Mouse (Mus musculus) frontal cortex, postnatal 10 days (tissue): ENCODE measurements around the gene Egfl8.
A peak's percentile ranks its signal among the peaks of the same experiment; 100 is the strongest.

ENCODE experiments used
- DNase-seq, 2 experiments: peaks; one replicate each; pipeline ENCODE4 v3.0.0; 2022; ENCODE audit warnings: low spot score in 2 of 2, mixed read lengths in 1 of 2

Gene Egfl8

DNA sequence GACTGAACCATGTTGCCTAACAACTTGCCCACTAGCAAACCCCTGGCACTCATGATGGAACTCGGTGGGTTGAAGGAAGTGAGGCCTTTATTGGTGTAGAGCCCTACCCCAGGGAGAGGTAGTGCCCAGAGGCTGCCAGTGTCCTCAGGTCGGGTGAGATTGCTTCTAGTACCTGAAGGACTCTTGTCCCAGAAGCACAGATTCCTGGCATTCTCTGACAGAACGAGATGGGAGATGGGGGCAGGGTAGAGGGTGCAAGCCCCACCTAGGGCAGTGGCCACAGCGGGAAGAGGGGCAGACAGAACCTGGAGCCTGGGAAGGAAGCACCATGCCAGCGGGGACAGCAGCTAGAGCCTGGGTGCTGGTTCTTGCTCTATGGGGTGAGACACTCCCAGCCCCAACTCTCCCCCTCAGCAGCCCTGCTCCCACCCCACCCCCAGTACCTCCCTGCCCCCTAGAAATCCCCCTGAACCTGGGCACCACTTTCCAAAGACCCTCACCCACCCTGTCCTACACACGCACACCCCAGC is 18.1 kb downstream of the Egfl8 start, which contains the start of gene Ager:
Gene Ager (plus strand): TSS at position 297 of the 530 bp plus-strand sequence.
- peak in 1 of 2 experiments; percentile 17 for DNase-seq

DNA sequence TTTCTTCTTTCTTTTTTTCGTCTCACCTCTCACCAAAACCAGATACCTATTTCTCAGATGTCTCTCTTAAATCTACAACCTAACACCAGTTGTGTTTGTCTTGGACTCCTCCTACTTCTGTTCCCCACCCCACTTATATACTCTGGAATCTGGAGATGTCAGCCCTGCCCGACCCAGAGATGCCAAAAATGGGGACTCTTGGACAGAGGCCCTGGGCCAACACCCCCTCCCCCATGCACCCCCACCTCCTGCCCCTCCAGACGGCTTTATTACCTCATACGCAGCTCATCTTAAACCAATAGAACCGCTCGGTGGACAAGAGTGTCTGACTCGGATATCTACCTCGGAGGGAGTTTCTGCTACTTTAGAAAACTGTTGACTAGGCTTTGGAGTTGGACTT is 19.7 kb downstream of the Egfl8 start:
- no peak for DNase-seq

- DNase-seq = peak in 1 of 2 experiments; percentile 27
Measured at GRCm38 (mm10) chr17:34593752-34594525, 21.8 kb downstream of the Egfl8 start.

DNA sequence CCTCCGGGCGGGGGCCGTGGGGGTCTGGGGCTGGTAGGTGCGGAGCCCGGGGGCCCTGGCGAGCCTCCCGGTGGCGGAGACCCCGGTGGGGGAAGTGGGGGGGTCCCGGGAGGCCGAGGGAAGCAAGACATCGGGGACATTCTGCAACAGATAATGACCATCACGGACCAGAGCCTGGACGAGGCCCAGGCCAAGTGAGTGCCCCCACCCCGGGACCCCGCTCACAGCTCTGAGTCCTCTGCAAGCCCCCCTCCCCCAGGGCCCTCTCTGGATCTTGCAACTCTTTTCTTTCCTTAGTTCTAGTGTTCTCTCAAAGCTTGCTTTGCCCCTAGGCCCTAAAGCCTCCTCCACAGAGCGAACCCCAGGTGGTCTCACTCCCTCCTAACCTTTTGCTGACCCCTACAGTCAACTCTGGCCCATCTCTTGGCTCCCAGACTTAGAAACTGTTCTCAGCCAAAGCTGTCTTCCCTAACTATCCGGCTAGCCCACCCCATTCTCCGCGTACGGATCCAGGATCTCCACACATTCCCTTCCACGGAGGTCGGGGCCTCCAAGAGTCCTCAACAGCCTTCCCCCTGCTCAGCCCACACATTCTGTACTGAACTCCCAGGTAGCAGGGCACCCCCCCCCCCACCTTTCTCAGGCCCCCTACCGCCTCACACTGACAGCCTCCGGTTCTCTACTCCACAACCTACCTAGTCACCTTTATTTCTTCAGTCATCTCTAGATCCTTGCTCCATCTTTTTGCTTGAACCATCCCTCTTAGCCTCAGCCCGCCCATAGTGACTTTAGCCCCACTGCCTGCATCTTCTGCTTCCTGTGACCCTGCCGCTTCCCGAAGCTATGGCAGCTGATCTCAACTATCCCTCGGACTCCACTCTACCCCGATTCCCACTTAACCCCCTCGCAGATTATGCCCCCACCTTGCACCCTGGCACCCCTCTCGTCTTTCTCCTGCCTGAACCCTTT is 22.9 kb downstream of the Egfl8 start:
- DNase-seq = peak in 1 of 2 experiments; percentile 44

DNA sequence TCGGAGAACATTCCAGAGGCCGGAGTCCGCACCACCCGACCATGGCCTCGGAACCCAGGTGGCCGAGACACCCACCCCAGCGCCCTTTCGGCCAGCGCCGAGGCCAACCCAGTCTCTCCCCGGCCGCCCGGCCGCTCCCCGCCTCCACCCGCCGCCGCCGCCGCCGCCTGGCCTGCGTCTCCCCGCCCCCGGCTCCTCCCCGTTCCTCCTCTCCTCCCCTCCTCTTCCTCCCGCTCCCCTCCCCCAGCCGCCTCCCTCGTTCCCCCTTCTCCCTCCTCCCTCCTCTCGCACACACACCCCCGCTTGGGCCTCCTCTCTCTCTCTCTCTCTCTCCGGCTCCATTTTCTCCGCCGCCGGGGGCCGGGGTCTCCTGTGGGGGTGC is 23.8 kb downstream of the Egfl8 start:
- peak in 1 of 2 experiments; percentile 84 for DNase-seq

DNA sequence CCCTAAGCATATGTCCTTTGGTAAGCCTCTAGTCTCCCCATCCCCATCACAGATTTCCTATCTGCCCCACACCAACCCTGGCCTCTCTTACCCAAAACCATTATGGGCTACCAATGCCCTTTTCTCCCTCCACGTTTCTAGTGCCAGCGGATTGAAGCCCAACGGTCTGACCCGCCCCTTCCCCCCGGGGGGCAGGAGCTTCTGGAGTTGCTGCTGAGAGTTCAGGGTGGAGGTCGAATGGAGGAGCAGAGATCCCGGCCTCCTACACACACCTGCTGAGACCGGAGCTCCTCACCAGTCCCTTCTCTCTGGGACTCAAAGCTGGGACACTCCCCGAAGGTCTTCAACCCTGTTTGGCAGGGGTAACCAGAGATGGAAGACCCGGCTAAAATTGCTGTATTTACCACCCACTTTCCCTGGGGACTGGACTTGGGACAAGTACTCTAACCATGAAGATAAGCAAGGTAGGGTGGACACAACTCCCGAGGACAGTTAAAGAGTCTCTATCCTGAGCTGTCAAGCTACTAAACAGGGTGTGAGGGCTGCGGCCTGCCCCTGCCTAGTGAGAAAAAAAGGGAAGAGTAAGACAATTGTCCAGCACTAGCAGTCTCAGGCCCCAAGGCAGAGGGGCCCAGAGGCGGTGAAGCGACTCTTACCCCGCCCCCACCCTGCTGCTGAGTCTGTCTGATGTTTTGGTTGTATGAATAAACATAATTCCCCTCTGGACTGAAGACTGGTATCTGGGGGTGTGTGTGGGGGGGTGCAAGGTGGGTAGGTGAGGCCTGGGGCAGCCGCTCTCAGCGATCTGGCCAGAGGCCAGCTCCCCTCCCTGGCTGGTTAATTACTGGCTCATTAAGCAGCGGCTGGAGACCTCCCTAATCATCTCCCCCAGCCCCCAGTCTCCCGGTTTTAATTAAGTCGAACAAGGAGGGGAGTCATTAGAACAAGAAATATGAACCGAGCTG is 24.5 kb downstream of the Egfl8 start, which contains the start of gene Pbx2:
Gene Pbx2 (plus strand): TSS at position 238 of the 965 bp plus-strand sequence.
- peak in 1 of 2 experiments; percentile 33 for DNase-seq

GRCm38 (mm10) chr17:34590154-34590987 is 25.4 kb downstream of the Egfl8 start:
- DNase-seq = peak in 1 of 2 experiments; percentile 18

DNA sequence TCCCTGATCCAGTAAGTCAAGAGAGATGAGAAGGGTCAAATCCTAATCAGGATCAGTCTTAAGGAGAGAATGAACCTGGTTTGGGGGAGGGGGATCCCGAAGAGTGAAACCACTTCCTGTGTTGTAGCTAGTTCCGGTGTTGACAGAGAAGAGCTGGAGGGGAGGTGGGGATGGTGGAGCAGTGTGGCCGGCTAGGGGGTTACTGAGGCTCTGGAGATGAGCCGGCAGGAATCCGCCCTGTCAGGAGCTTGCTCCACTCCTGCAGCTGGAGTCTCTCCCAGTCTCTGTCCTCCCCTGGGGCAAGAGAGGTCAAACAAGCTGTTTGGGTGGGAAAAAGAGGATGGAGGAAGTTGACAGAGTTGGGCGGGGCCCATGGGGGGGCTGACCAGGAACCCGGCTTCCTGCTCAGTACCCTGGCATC is 26.1 kb downstream of the Egfl8 start, which contains the start of gene Gpsm3:
Gene Gpsm3 (plus strand): TSS at position 126 of the 421 bp plus-strand sequence.
- peak in 1 of 2 experiments; percentile 44 for DNase-seq

- DNase-seq = no peak
Measured at GRCm38 (mm10) chr17:34589206-34589605, 26.6 kb downstream of the Egfl8 start.

DNA sequence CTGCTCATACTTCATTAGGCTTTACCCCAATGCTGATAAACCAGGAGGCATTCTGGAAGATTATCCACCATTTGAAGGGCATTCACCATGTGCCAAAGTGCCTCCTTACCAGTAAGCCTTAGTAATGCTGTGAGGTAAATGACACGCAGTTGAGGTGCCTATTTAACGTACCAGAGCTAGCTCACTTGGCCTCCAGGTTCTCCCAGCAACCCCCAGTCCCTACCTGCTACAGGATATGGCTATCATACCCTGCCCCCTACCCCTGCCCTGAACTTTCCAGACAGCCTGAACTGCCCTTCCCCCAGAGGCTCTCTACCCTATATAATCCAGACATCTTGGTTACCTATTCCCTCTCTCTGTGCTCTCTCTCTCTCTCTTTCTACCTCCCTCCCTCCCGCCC is 27.0 kb downstream of the Egfl8 start:
- DNase-seq = no peak

DNA sequence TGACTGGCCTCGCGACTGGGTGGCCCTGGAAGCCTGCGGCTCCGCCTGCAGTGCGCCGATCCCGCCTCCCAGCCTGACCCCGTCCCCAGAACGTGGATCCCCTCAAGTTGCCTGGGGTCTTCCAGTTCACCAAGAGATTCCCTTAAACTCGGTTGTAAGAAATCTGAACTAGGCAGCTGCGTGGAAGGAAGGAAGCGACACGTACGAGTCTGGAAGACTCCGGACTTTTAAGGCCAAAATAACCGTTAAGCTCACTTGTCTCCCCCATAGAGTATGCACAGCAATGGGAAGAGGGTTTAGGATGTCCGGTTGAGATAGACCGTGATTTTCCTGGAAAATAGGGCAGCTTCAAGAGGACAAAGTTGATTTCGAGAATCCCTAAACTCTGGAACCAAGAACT is 28.0 kb downstream of the Egfl8 start:
- DNase-seq = no peak

DNA sequence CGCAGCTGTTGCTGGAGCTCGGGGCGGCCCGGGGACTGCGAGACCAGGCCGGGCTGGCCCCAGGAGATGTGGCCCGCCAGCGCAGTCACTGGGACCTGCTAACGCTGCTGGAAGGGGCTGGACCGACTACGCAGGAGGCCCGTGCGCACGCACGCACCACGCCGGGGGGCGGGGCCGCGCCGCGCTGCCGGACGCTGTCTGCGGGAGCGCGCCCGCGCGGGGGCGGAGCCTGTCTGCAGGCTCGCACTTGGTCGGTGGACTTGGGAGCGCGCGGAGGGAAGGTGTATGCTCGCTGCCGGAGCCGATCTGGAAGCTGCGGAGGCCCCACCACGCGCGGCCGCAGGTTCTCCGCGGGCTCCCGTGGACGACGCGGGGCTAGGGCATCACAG is 28.4 kb downstream of the Egfl8 start:
- DNase-seq = peak; percentile 97 to 98

DNA sequence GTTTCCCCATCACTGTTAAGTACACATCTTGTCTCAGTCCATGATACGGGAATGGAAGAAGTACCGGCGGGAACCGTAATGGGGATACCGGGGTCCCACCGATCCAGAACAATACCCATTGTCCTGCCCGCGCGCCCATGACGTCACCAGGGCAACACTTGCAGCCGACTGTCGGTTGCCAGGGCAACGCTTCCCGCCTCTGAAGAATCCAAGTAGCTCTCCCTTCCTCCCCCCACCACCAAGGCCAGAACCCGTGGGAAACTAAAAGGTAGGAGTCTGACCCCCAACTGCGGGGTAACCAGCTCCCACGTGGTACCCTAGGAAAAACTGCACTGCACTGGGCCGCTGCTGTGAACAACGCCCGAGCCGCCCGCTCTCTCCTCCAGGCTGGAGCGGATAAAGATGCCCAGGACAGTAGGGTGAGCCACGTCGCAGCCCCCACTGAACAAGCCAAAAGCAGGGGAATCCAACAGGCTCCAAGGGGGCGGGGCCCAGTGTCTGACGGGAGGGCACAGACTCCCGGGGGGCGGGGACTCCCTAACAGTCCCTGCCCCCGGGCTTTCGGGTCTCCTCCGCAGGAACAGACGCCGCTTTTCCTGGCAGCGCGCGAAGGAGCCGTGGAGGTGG is 28.9 kb downstream of the Egfl8 start:
- DNase-seq = peak; percentile 85 to 87

DNA sequence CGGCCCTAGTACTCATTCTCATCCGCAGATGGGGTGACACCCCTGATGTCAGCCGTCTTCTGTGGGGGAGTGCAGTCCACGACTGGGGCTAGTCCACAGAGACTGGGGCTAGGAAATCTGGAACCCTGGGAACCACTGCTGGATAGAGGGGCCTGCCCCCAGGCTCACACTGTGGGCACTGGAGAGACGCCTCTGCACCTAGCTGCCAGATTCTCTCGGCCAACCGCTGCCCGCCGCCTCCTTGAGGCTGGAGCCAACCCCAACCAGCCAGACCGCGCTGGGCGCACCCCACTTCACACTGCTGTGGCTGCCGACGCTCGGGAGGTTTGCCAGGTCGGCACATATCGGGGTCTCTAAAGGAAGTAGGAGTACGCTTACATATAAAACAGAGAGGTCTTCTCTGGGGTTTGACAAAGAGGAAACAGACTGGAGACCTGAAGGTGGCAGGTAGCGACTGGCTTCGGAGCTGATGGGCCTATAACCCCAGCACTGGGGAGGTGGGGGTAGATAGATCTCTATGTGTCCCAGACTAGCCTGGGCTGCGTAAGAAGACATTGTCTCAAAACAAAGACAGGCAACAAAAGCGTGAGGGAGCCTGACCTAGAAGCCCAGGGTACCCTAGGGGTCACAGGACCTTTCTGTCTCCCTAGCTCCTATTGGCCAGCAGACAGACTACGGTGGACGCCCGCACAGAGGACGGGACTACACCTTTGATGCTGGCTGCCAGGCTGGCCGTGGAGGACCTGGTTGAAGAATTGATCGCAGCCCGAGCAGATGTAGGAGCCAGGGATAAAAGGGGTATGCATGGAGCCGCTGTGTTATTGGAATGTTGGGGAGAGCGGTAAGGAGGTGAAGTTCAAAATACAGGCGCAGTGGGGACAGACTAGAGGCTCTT is 29.6 kb downstream of the Egfl8 start:
- no peak for DNase-seq

DNA sequence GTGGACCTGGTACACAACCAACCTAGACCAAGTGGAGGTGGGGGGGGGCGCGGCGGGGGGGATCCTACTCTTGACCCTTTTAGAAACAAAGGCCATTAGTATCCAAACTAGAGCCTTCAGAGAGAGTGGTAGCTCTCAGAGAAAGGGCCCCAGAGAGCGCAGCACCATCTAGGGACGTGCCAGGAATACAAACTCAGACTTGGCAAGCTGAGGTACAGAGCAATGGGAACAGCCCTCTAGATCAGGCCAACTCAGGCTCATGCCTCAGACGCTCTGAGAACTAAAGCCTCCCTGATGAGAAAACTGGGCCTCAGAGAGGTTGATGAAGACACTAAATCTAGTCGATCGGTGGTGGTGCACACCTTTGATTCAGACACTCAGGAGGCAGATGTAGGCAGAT is 30.6 kb downstream of the Egfl8 start:
- no peak for DNase-seq

DNA sequence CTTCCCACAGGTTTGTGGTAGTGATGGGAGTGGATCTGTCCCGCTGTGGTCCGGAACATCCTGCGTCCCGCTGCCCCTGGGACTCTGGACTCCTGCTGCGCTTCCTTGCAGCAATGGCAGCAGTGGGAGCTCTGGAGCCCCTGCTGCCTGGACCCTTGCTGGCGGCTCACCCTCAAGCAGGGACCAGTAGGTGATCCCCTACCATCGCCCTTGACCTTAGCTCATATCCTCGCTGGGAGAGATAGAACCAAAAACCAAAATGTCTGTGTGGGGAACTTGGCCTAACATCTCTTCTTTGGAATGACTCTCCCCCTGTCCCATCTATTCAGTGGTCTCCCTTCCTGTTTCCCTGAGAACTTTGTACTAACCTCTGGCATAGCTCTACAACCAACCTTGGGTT is 32.0 kb downstream of the Egfl8 start:
- DNase-seq = no peak

GRCm38 (mm10) chr17:34583397-34583796 is 32.4 kb downstream of the Egfl8 start:
- DNase-seq = no peak

- no peak for DNase-seq
Measured at GRCm38 (mm10) chr17:34582528-34582927, 33.2 kb downstream of the Egfl8 start.
